ENCODE assay signal across 16 mouse cellular contexts in genomic region chr15:87437611-87438010, GRCm38 (mm10).
A peak's percentile ranks its signal among the peaks of the same experiment; 100 is the strongest.
DNase-seq lines count a peak whose midpoint lies in the region.
"Had no signal": no experiment of that assay in that cellular context is flagged by ENCODE, and none has a peak within 500 bp of the region (broad histone marks: within the 10 kb centered on the region; RNA-seq: fewer than 3 reads in every experiment).

No protein-coding gene starts in this region.

- DNase-seq in frontal cortex, adult 2 months (ENCODE audit: extremely low spot score in 1 of 2, low spot score in 1 of 2) = peak; percentile 11 to 40
- no peak for DNase-seq in frontal cortex, postnatal 25 days (ENCODE audit: low spot score in 2 of 2)
- peak; percentile 2 for DNase-seq in heart, adult 11 months
- DNase-seq in heart, adult 18-20 months = no peak
- DNase-seq in right cerebral cortex, adult 18-20 months = peak; percentile 59
- DNase-seq in right cerebral cortex, postnatal 14 days = no peak
- DNase-seq in telencephalon, adult 2 months (ENCODE audit: low read depth, low spot score) = peak; percentile 46
- no peak for DNase-seq in lung, postnatal 14 days
- DNase-seq: adrenal gland, adult 2 months; adrenal gland, postnatal 10 days; adrenal gland, postnatal 25 days; cerebellum, adult 11-12 months; cerebellum, adult 2 months; cerebellum, adult 9-10 months; cerebellum, postnatal 10 days; cerebellum, postnatal 25 days had no signal

Comparison
In these comparisons a context has a peak if more than half of its experiments do, and no peak if none do; other contexts are left out.
1. DNase-seq: peak in frontal cortex, adult 2 months (2 of 2), heart, adult 11 months (single experiment), right cerebral cortex, adult 18-20 months (single experiment) and telencephalon, adult 2 months (single experiment); none in frontal cortex, postnatal 25 days (0 of 2), heart, adult 18-20 months (0 of 2), right cerebral cortex, postnatal 14 days (single experiment) and lung, postnatal 14 days (single experiment).